Mouse (Mus musculus) kidney, postnatal 0 days (tissue): ENCODE data around the gene Pam. TPM values are rescaled to one million over a fixed set of nuclear protein-coding genes. Genes with fewer than 3 reads are reported as not detected.

ENCODE experiments used
- ATAC-seq: fragments of 200-750 bp; cut with Nextera tagmentation; replicated peaks from 2 replicates; pipeline ENCODE4 v1.8.0; 2017; ENCODE audit warnings: low read depth, moderate number of reproducible peaks, moderate TSS enrichment, moderate library complexity; ENCODE audit not compliant: low FRiP score
- DNase-seq: peaks from one replicate; pipeline ENCODE4 v3.0.0-alpha.2; 2016; ENCODE audit warnings: low spot score
- H3K27ac ChIP-seq: fragments of 300-500 bp; sonication (generic); 2 replicates; pipeline ENCODE4 v1.5.1; 2014; ENCODE audit warnings: mild to moderate bottlenecking
- H3K27me3 ChIP-seq: fragments of 300-500 bp; sonication (generic); 2 replicates; pipeline ENCODE4 v1.6.1; 2014; ENCODE audit warnings: low read length, mixed read lengths; ENCODE audit not compliant: insufficient read depth
- H3K36me3 ChIP-seq: fragments of 300-500 bp; sonication (generic); 2 replicates; pipeline ENCODE4 v1.6.1; 2014; ENCODE audit warnings: low read length, mixed read lengths; ENCODE audit not compliant: insufficient read depth
- H3K4me1 ChIP-seq: fragments of 300-500 bp; sonication (generic); replicated peaks from 2 replicates; pipeline ENCODE4 v1.6.1; 2014; ENCODE audit warnings: antibody characterized with exemption, low read length, mixed read lengths; ENCODE audit not compliant: insufficient read depth
- H3K4me2 ChIP-seq: fragments of 300-500 bp; sonication (generic); 2 replicates; pipeline ENCODE4 v1.6.1; 2014; ENCODE audit warnings: mild to moderate bottlenecking, low read length, moderate library complexity, mixed read lengths
- H3K4me3 ChIP-seq: fragments of 300-500 bp; sonication (generic); replicated peaks from 2 replicates; pipeline ENCODE4 v1.5.1; 2014; ENCODE audit warnings: low read depth, low read length
- H3K9ac ChIP-seq: fragments of 300-500 bp; sonication (generic); 2 replicates; pipeline ENCODE4 v1.6.1; 2014; ENCODE audit warnings: low read depth, low read length
- H3K9me3 ChIP-seq: fragments of 300-500 bp; sonication (generic); replicated peaks from 2 replicates; pipeline ENCODE4 v1.6.1; 2016; ENCODE audit warnings: low read length, inconsistent platforms, mixed read lengths
- CTCF ChIP-seq: IDR thresholded peaks from 2 replicates; pipeline ENCODE4 v1.5.1; 2016; ENCODE audit warnings: antibody characterized with exemption, low read depth, mild to moderate bottlenecking, moderate library complexity
- WGBS: fragments of 180-500 bp; shearing (Covaris S2); extraction: QIAGEN DNeasy Blood & Tissue Kit; methylation state at CpG from one replicate; pipeline ENCODE4 v1.1.7; 2014; 5-methylcytosine and 5-hydroxymethylcytosine counted together
- polyA plus RNA-seq: library from polyadenylated mRNA; unstranded; fragments of >200 nt; fragmentation: Nextera tagmentation; extraction: Ambion mirVana; gene quantifications from 2 replicates; pipeline ENCODE4 v1.2.1, GENCODE M21; 2015

Gene Pam
- polyA plus RNA-seq, 1 experiment from 2014 or later: 67.6 TPM

- DNase-seq (no peak), ATAC-seq (no peak)
- Histone ChIP-seq H3K4me2 (no peak overlapping the region), H3K9me3 (no peaks in the 10 kb centered on the region), H3K27ac (no peak overlapping the region), H3K36me3 (no peaks in the 10 kb centered on the region), H3K27me3 (no peaks in the 10 kb centered on the region), H3K9ac (no peak overlapping the region), H3K4me3 (no peak overlapping the region), H3K4me1 (no peaks in the 10 kb centered on the region)
- 73% methylated on average over 2 of the region's 2 CpGs for WGBS
- TF ChIP-seq CTCF: no peak
Observed at GRCm38 (mm10) chr1:98035736-98036135, 59.7 kb downstream of the Pam start.

GRCm38 (mm10) chr1:98031802-98032201 lies 63.6 kb downstream of the Pam start:
- no peak for TF ChIP-seq CTCF
- no peak overlapping the region for H3K4me3 ChIP-seq
- H3K36me3 ChIP-seq: no peaks in the 10 kb centered on the region
- no peaks in the 10 kb centered on the region for H3K4me1 ChIP-seq
- no peaks in the 10 kb centered on the region for H3K27me3 ChIP-seq
- H3K27ac ChIP-seq: no peak overlapping the region
- no peak overlapping the region for H3K9ac ChIP-seq
- WGBS: 88% methylated on average over 8 of the region's 8 CpGs
- no peak for ATAC-seq
- H3K4me2 ChIP-seq: no peak overlapping the region
- H3K9me3 ChIP-seq: no peaks in the 10 kb centered on the region
- DNase-seq: no peak

- Histone ChIP-seq H3K36me3 (no peaks in the 10 kb centered on the region), H3K4me2 (no peak overlapping the region), H3K4me1 (no peaks in the 10 kb centered on the region), H3K9me3 (no peaks in the 10 kb centered on the region), H3K27me3 (no peaks in the 10 kb centered on the region), H3K4me3 (no peak overlapping the region), H3K9ac (no peak overlapping the region), H3K27ac (no peak overlapping the region)
- DNase-seq (no peak), ATAC-seq (no peak)
- no peak for TF ChIP-seq CTCF
- WGBS: 86% methylated on average over 5 of the region's 5 CpGs
Observed at GRCm38 (mm10) chr1:98029025-98029424, 66.4 kb downstream of the Pam start.

- Histone ChIP-seq H3K4me3 (no peak overlapping the region), H3K36me3 (no peaks in the 10 kb centered on the region), H3K9me3 (no peaks in the 10 kb centered on the region), H3K4me1 (no peaks in the 10 kb centered on the region), H3K27me3 (no peaks in the 10 kb centered on the region), H3K9ac (no peak overlapping the region), H3K27ac (no peak overlapping the region), H3K4me2 (no peak overlapping the region)
- TF ChIP-seq CTCF: no peak
- WGBS: 86% methylated on average over 5 of the region's 5 CpGs
- DNase-seq: no peak
- ATAC-seq: no peak
Observed at GRCm38 (mm10) chr1:98028468-98028867, 67.0 kb downstream of the Pam start.

GRCm38 (mm10) chr1:98027959-98028358 lies 67.5 kb downstream of the Pam start:
- H3K4me2 ChIP-seq: no peak overlapping the region
- WGBS: 90% methylated on average over 4 of the region's 4 CpGs
- no peak for TF ChIP-seq CTCF
- H3K9me3 ChIP-seq: no peaks in the 10 kb centered on the region
- no peaks in the 10 kb centered on the region for H3K4me1 ChIP-seq
- H3K27me3 ChIP-seq: no peaks in the 10 kb centered on the region
- H3K9ac ChIP-seq: no peak overlapping the region
- no peak overlapping the region for H3K27ac ChIP-seq
- no peak overlapping the region for H3K4me3 ChIP-seq
- ATAC-seq (no peak), DNase-seq (no peak)
- H3K36me3 ChIP-seq: no peaks in the 10 kb centered on the region

GRCm38 (mm10) chr1:98025924-98026640 lies 69.4 kb downstream of the Pam start:
- Histone ChIP-seq H3K27me3 (no peaks in the 10 kb centered on the region), H3K4me2 (no peak overlapping the region), H3K36me3 (no peaks in the 10 kb centered on the region), H3K9me3 (no peaks in the 10 kb centered on the region), H3K4me1 (no peaks in the 10 kb centered on the region), H3K4me3 (no peak overlapping the region), H3K9ac (no peak overlapping the region), H3K27ac (no peak overlapping the region)
- no peak for TF ChIP-seq CTCF
- 68% methylated on average over 6 of the region's 6 CpGs for WGBS
- ATAC-seq: no peak
- no peak for DNase-seq

- no peaks in the 10 kb centered on the region for H3K36me3 ChIP-seq
- no peak overlapping the region for H3K4me3 ChIP-seq
- H3K27ac ChIP-seq: no peak overlapping the region
- H3K4me2 ChIP-seq: no peak overlapping the region
- no peak overlapping the region for H3K9ac ChIP-seq
- DNase-seq: peak; percentile 11
- 58% methylated on average over 4 of the region's 4 CpGs for WGBS
- no peaks in the 10 kb centered on the region for H3K4me1 ChIP-seq
- no peaks in the 10 kb centered on the region for H3K9me3 ChIP-seq
- no peak for TF ChIP-seq CTCF
- no peaks in the 10 kb centered on the region for H3K27me3 ChIP-seq
- ATAC-seq: no peak
Observed at GRCm38 (mm10) chr1:98023866-98024265, 71.6 kb downstream of the Pam start.
